Mouse (Mus musculus) right cerebral cortex, postnatal 36 days (tissue): ENCODE results near the gene Lrrc8c.

Source experiments
- DNase-seq, 2 experiments: peaks; one replicate each; pipeline ENCODE4 v3.0.0; 2022; ENCODE audit warnings: low spot score in 2 of 2, mixed read lengths in 1 of 2

Lrrc8c gene

GRCm38 (mm10) chr5:105547115-105547514 is 27.9 kb downstream of the Lrrc8c start:
- no peak for DNase-seq

- no peak for DNase-seq
Observed at GRCm38 (mm10) chr5:105551808-105552207, 32.6 kb downstream of the Lrrc8c start.

- no peak for DNase-seq
Observed at GRCm38 (mm10) chr5:105556291-105556690, 37.1 kb downstream of the Lrrc8c start.

- DNase-seq, result no peak
Observed at GRCm38 (mm10) chr5:105557346-105557745, 38.2 kb downstream of the Lrrc8c start.

- DNase-seq, result peak in 1 of 2 experiments; percentile 14
Observed at GRCm38 (mm10) chr5:105557777-105558240, 38.6 kb downstream of the Lrrc8c start.

GRCm38 (mm10) chr5:105558517-105558916 is 39.3 kb downstream of the Lrrc8c start:
- no peak for DNase-seq

GRCm38 (mm10) chr5:105561926-105562325 is 42.7 kb downstream of the Lrrc8c start:
- no peak for DNase-seq

- no peak for DNase-seq
Observed at GRCm38 (mm10) chr5:105564761-105565160, 45.6 kb downstream of the Lrrc8c start.

- no peak for DNase-seq
Observed at GRCm38 (mm10) chr5:105565824-105566223, 46.6 kb downstream of the Lrrc8c start.

- no peak for DNase-seq
Observed at GRCm38 (mm10) chr5:105566852-105567412, 47.7 kb downstream of the Lrrc8c start.

GRCm38 (mm10) chr5:105568043-105568747 is 49.0 kb downstream of the Lrrc8c start:
- DNase-seq, result no peak

- no peak for DNase-seq
Observed at GRCm38 (mm10) chr5:105569168-105569567, 50.0 kb downstream of the Lrrc8c start.

- DNase-seq, result no peak
Observed at GRCm38 (mm10) chr5:105572160-105572692, 53.0 kb downstream of the Lrrc8c start.

- no peak for DNase-seq
Observed at GRCm38 (mm10) chr5:105572876-105573275, 53.7 kb downstream of the Lrrc8c start.

GRCm38 (mm10) chr5:105574835-105575234 is 55.6 kb downstream of the Lrrc8c start:
- no peak for DNase-seq

GRCm38 (mm10) chr5:105575839-105576238 is 56.7 kb downstream of the Lrrc8c start:
- no peak for DNase-seq

GRCm38 (mm10) chr5:105580909-105581308 is 61.7 kb downstream of the Lrrc8c start:
- no peak for DNase-seq

GRCm38 (mm10) chr5:105585929-105586328 is 66.7 kb downstream of the Lrrc8c start:
- DNase-seq, result no peak

GRCm38 (mm10) chr5:105586655-105587054 is 67.5 kb downstream of the Lrrc8c start:
- no peak for DNase-seq

- no peak for DNase-seq
Observed at GRCm38 (mm10) chr5:105587471-105587870, 68.3 kb downstream of the Lrrc8c start.

- no peak for DNase-seq
Observed at GRCm38 (mm10) chr5:105588683-105589082, 69.5 kb downstream of the Lrrc8c start.

GRCm38 (mm10) chr5:105589119-105589518 is 69.9 kb downstream of the Lrrc8c start:
- DNase-seq, result no peak

- no peak for DNase-seq
Observed at GRCm38 (mm10) chr5:105592396-105592795, 73.2 kb downstream of the Lrrc8c start.
